Mouse (Mus musculus): ENCODE data around the gene Ice2. TPM values are rescaled to one million over a fixed set of nuclear protein-coding genes. Genes with fewer than 3 reads are reported as not detected.
A peak's percentile ranks its signal among the peaks of the same experiment; 100 is the strongest.

Ice2 gene
- polyA plus RNA-seq, 1 experiment = not detected

DNA sequence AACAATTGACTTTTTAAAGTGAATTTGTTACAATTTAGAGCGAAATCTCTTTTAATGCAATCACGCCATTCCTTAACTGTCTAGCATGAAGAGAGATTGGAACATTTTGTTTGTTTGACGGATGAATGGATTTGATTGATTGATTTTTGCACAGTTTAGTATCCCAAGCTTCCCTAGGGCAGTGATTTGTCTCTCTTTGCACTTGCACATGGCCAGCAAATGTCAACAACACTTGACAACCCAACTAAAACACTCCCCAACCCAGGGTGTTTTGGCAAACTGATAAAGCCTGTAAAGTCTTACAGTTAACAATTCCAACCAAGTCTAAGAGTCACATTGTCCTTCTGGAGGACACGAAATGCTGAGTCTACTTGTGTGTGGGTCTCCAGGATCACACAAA lies 10.4 kb upstream of the Ice2 start:
- TF ChIP-seq POLR2A (IDR thresholded peaks at IDR 0.05; ENCODE audit: insufficient read depth, low read depth, low read length) (no peak), CTCF (IDR thresholded peaks at IDR 0.05; ENCODE audit: insufficient read depth, low read depth, low read length) (no peak)
- WGBS = 82% methylated on average over 4 of the region's 4 CpGs
- H3K4me1 ChIP-seq (ENCODE audit: control insufficient read depth, insufficient read depth, low read length) = no peaks in the 10 kb centered on the region
- H3K27ac ChIP-seq (ENCODE audit: insufficient read depth, low read depth, low read length) = no peak overlapping the region
- H3K4me3 ChIP-seq (ENCODE audit: insufficient read depth, low read depth, low read length) = no peak overlapping the region

DNA sequence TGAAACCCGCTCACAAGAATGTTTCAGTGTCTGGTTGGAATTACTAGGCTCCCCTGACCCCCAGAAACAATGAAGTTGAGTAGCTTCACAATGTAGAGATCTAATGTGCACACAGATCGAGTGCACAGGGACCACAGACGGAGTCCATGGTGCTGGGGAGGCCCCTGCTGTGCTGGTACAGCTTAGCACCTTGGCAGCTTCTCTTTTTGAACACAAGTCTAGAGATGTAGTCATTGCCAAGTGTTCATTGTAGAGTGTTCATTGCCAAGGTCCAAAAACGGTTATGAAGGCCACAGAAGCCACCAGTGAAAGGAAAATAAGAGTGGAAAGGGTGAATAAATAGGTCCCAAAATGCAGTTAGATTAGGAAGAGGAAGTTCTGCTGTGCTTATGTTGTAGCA lies 7.1 kb upstream of the Ice2 start:
- no peak overlapping the region for H3K27ac ChIP-seq (ENCODE audit: insufficient read depth, low read depth, low read length)
- no peak overlapping the region for H3K4me3 ChIP-seq (ENCODE audit: insufficient read depth, low read depth, low read length)
- 60% methylated on average over 4 of the region's 4 CpGs for WGBS
- TF ChIP-seq POLR2A (IDR thresholded peaks at IDR 0.05; ENCODE audit: insufficient read depth, low read depth, low read length) (no peak), CTCF (IDR thresholded peaks at IDR 0.05; ENCODE audit: insufficient read depth, low read depth, low read length) (no peak)
- H3K4me1 ChIP-seq (ENCODE audit: control insufficient read depth, insufficient read depth, low read length) = no peaks in the 10 kb centered on the region

DNA sequence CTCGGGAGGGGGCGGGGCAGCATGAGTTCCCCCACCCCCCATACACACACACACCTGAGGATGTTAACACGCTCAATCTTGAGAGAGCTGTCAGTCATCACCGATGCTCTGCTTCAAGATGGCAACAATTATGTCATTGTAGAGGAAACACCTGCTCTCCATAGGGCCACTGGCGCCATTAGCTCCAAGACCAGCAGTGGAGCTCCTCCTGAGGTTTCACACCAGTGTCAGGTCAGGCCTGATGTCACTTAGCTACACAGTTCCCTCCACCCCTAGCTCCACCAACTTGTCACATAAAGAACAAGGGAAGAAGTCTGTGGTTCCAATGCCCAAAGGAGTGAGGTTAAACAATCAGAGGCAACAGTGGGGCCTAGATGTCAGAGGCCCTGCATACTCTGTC lies 3.5 kb upstream of the Ice2 start:
- Histone ChIP-seq H3K4me3 (ENCODE audit: insufficient read depth, low read depth, low read length) (no peak overlapping the region), H3K4me1 (ENCODE audit: control insufficient read depth, insufficient read depth, low read length) (no peaks in the 10 kb centered on the region), H3K27ac (ENCODE audit: insufficient read depth, low read depth, low read length) (no peak overlapping the region)
- 89% methylated on average over 5 of the region's 5 CpGs for WGBS
- TF ChIP-seq CTCF (IDR thresholded peaks at IDR 0.05; ENCODE audit: insufficient read depth, low read depth, low read length) = no peak
- no peak for TF ChIP-seq POLR2A (IDR thresholded peaks at IDR 0.05; ENCODE audit: insufficient read depth, low read depth, low read length)

GRCm38 (mm10) chr9:69397432-69397759 lies 310 bp upstream of the Ice2 start:
- TF ChIP-seq CTCF (IDR thresholded peaks at IDR 0.05; ENCODE audit: insufficient read depth, low read depth, low read length) = no peak
- no peak for TF ChIP-seq POLR2A (IDR thresholded peaks at IDR 0.05; ENCODE audit: insufficient read depth, low read depth, low read length)
- WGBS = 57% methylated on average over 2 of the region's 2 CpGs
- no peak overlapping the region for H3K27ac ChIP-seq (ENCODE audit: insufficient read depth, low read depth, low read length)

GRCm38 (mm10) chr9:69398453-69398850 lies 746 bp downstream of the Ice2 start:
- WGBS = 12% methylated on average over 10 of the region's 10 CpGs
- peak overlapping the region; percentile 67 for H3K4me3 ChIP-seq (ENCODE audit: insufficient read depth, low read depth, low read length)
- TF ChIP-seq POLR2A (IDR thresholded peaks at IDR 0.05; ENCODE audit: insufficient read depth, low read depth, low read length) (no peak), CTCF (IDR thresholded peaks at IDR 0.05; ENCODE audit: insufficient read depth, low read depth, low read length) (no peak)
- peak overlapping the region; percentile 78; the same call in 1 of the 2 replicates for H3K27ac ChIP-seq (ENCODE audit: insufficient read depth, low read depth, low read length)
- no peaks in the 10 kb centered on the region for H3K4me1 ChIP-seq (ENCODE audit: control insufficient read depth, insufficient read depth, low read length)

More at GRCm38 (mm10) chr9:69397432-69397759, 310 bp upstream of the Ice2 start:
- H3K4me1 ChIP-seq (ENCODE audit: control insufficient read depth, insufficient read depth, low read length) = no peaks in the 10 kb centered on the region
- H3K4me3 ChIP-seq (ENCODE audit: insufficient read depth, low read depth, low read length) = peak overlapping the region; percentile 67

DNA sequence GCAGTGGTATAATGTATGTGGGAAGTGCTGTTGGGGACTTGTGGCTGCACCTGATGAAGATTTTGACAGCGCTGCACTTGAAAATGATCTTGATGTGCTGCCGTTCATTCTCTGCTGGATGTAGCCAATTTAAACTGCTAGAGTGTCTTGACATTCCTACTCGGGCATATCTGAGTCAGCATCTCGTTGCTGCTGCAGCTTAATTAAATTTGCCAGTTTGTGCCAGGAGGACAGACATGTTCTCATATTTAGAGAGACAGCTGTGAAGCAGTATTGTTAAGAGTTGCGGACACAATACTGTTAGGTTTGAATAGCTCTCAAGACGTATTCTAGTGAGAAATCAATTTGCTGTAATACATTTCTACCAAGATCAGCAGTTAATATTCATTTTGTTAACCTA lies 7.0 kb downstream of the Ice2 start:
- no peak overlapping the region for H3K27ac ChIP-seq (ENCODE audit: insufficient read depth, low read depth, low read length)
- H3K4me1 ChIP-seq (ENCODE audit: control insufficient read depth, insufficient read depth, low read length) = no peaks in the 10 kb centered on the region
- H3K4me3 ChIP-seq (ENCODE audit: insufficient read depth, low read depth, low read length) = no peak overlapping the region
- TF ChIP-seq POLR2A (IDR thresholded peaks at IDR 0.05; ENCODE audit: insufficient read depth, low read depth, low read length) (no peak), CTCF (IDR thresholded peaks at IDR 0.05; ENCODE audit: insufficient read depth, low read depth, low read length) (no peak)
- 56% methylated on average over 6 of the region's 6 CpGs for WGBS

DNA sequence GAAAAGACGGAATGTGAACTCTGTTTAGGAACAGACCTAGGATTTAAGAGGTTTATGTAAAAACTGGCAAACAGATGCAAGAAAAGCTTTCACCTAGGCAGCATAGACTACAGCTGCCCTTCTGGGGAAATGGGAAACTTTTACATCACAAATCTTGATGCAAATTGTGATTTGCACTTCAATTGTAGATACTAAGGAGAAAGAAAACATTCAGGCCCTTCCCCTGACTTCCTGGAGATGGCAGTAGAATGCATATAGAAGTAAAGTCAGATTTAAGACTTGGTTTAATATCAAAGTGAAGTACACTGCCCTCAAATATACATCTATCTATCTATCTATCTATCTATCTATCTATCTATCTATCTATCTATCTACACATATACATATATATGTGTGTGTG lies 21.8 kb downstream of the Ice2 start:
- no peaks in the 10 kb centered on the region for H3K4me1 ChIP-seq (ENCODE audit: control insufficient read depth, insufficient read depth, low read length)
- TF ChIP-seq POLR2A (IDR thresholded peaks at IDR 0.05; ENCODE audit: insufficient read depth, low read depth, low read length) (no peak), CTCF (IDR thresholded peaks at IDR 0.05; ENCODE audit: insufficient read depth, low read depth, low read length) (no peak)
- 93% methylated on average over 1 of the region's 1 CpGs for WGBS
- H3K27ac ChIP-seq (ENCODE audit: insufficient read depth, low read depth, low read length) = no peak overlapping the region
- H3K4me3 ChIP-seq (ENCODE audit: insufficient read depth, low read depth, low read length) = no peak overlapping the region

- TF ChIP-seq CTCF (IDR thresholded peaks at IDR 0.05; ENCODE audit: insufficient read depth, low read depth, low read length) (no peak), POLR2A (IDR thresholded peaks at IDR 0.05; ENCODE audit: insufficient read depth, low read depth, low read length) (no peak)
- no peaks in the 10 kb centered on the region for H3K4me1 ChIP-seq (ENCODE audit: control insufficient read depth, insufficient read depth, low read length)
- no peak overlapping the region for H3K4me3 ChIP-seq (ENCODE audit: insufficient read depth, low read depth, low read length)
- 92% methylated on average over 3 of the region's 3 CpGs for WGBS
- H3K27ac ChIP-seq (ENCODE audit: insufficient read depth, low read depth, low read length) = no peak overlapping the region
These were observed 32.8 kb downstream of the Ice2 start for GRCm38 (mm10) chr9:69430531-69430930.

GRCm38 (mm10) chr9:69431863-69432555 lies 34.3 kb downstream of the Ice2 start:
- no peak overlapping the region for H3K4me3 ChIP-seq (ENCODE audit: insufficient read depth, low read depth, low read length)
- 36% methylated on average over 6 of the region's 6 CpGs for WGBS
- TF ChIP-seq CTCF (IDR thresholded peaks at IDR 0.05; ENCODE audit: insufficient read depth, low read depth, low read length) (no peak), POLR2A (IDR thresholded peaks at IDR 0.05; ENCODE audit: insufficient read depth, low read depth, low read length) (no peak)

More at GRCm38 (mm10) chr9:69431863-69432555, 34.3 kb downstream of the Ice2 start:
- Histone ChIP-seq H3K27ac (ENCODE audit: insufficient read depth, low read depth, low read length) (no peak overlapping the region), H3K4me1 (ENCODE audit: control insufficient read depth, insufficient read depth, low read length) (no peaks in the 10 kb centered on the region)
